Mouse (Mus musculus): Measurements from ENCODE around the gene Yes1. TPM values are rescaled to one million over a fixed set of nuclear protein-coding genes. Genes with fewer than 3 reads are reported as not detected.
A peak's percentile ranks its signal among the peaks of the same experiment; 100 is the strongest.
"Not testable (repeated sequence)": the region's sequence is repeated elsewhere in the genome, so short reads cannot be mapped to it uniquely, and the experiment has no call there.

The Yes1 gene
- 10 to 100 TPM; 42.1 to 52.6 TPM for total RNA-seq (2021)
- long read RNA-seq, experiment 1, full-length matches to known transcripts = 29 of 33 reads
- long read RNA-seq, experiment 1, partial matches to known transcripts = 2 of 33 reads
- long read RNA-seq, experiment 1, other reads (novel, unspliced or antisense) = 2 of 33 reads
- long read RNA-seq, experiment 2, transcript Yes1-205 (12 exons, 2,657 nt) = major isoform, 6 of 10 reads
- long read RNA-seq, experiment 2, partial matches to known transcripts = 0 of 10 reads
- long read RNA-seq, experiment 2, other reads (novel, unspliced or antisense) = 2 of 10 reads

DNA sequence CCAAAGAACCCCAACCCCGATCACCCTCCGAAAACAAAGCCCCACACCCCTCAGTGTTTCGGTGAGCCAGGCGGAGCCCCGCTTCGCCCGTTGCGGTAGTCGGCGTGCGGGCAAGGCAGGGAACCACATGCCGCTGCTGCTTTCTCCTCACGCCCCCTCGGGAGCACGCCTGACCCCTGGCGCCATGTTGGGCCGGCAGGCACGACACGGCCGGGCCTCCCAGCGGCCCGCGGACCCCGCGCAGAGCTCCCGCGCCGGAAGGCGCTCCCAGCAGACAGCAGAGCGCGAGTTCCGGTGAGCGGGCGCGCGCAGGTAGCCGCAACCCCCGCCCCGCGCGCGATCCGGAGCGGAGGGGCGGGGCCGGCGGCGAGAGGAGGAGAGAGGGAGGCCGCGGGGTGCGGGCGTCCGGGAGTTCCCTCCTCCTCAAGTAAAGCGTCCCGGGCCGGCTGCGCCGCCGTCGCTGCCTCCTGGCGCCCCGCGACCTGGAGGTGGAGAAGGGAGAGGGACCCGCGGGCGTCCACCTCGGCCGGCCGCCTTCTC lies at the start of gene Yes1:
Yes1 (plus strand) TSS at position 371 of the 540 bp plus-strand sequence.
- peak; percentile 92 to 95 for DNase-seq

DNA sequence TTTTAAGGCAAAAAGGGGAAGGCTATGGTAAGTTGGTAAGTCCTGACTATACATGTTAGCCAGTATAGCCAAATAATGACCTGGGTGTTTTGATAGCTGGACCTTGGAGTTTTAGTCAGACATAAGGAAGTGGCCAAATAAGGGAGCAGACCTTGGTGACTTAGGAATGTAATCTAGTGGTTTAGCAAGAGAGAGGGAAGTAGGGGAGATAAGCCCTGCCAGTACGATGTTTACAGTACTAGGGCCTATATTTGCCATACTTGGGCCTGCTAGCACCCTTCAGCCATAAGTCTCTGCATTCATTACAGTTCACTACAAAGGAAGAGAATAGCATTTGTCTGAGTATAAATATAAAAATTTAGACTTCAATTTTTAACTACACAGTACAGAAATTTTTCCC lies 46.3 kb upstream of the Yes1 start:
- no peak for DNase-seq

DNA sequence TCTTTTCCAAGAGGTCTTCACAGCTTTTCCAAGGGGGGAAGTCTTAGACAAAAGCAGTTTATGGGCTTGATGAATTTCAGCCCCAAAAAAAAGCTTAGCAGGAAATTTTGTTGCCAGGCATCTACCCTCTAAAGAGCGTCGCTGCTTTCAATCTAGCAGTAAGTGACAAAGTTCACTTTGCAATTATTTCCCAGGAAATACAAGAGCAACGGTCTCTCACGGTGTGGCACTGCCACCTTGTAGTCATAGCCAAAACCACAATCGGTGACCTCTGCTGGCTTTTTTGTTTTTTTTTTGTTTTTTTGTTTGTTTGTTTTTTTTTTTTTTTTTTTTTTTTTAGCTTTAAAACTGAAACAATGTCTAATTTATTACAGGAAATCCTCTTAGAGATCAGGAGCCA lies 39.2 kb upstream of the Yes1 start:
- no peak for DNase-seq

DNA sequence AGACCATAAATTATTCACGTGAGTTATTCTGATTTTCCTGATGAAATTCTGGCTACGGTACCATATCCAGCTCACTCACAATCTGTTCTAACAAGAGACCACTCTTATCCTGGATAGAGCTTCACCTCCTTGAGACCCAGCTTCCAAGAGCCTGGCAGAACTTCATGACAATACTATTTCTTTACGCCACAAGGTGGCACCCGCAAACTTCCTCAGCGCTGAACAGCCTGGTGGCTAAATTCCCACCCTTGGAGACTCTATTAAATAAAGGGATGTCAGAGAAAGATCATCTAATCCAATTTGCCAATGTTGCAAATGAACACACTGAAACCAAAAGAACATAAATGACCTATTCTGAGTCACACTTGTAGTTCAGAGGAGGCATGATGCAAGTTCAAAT lies 22.8 kb upstream of the Yes1 start:
- peak; percentile 61 to 77 for DNase-seq

DNA sequence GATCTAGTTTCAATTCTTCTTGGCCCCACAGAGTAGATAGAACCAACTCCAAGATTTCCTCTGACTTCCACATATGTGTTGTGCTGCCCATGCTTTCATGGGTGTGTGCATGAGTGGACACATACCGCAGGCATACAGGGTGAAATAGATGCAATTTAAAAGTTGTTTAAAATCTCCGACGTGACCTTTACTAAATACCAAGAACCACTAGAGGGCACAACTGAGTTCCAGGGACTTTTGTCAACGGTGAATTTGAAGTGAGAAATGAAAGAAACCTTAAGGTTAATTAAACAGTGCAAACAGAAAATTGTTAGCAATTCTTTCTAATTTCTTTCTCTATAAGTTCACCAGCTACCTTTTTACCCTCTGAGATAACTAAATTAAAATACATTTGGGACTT lies 17.2 kb upstream of the Yes1 start:
- peak in 1 of 2 experiments; percentile 16 for DNase-seq

DNA sequence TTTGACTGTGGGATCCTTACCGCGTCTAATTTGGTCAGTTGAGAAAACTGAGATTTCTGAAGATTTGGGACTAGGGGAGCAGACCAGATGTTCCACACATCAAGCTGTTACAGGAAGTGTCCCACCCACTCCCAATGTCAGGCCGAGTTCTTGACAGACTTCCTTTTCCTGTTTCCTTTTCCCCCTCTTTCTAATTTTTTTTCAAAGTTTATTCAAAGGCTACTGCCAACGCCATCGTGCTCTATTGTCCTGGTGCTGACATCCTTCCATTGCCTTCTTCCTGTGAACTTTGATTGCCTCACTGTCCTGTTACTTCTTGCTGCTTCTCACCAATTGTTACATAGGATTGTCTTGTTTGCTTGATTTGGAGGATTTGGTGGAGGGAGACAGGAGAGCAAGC lies 16.6 kb upstream of the Yes1 start:
- no peak for DNase-seq

DNA sequence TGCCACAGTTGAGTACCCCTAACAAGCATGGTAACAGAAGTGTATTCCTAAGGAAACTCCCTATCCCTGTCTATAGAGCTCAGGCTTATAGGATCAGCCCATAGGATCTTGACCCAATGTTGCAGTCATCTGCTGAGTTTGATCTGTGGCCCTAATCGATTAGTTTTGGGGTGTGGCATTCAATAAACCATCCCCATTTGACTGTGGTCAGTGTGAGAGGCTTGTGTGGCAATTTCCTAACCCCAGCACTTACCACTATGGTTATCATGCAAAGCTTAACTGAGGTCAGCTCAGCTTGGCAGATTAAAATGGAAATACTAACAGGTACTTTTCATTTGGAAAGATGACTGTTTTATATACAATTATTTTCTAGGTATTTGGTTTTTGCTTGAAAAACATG lies 5.1 kb upstream of the Yes1 start:
- DNase-seq = no peak

DNA sequence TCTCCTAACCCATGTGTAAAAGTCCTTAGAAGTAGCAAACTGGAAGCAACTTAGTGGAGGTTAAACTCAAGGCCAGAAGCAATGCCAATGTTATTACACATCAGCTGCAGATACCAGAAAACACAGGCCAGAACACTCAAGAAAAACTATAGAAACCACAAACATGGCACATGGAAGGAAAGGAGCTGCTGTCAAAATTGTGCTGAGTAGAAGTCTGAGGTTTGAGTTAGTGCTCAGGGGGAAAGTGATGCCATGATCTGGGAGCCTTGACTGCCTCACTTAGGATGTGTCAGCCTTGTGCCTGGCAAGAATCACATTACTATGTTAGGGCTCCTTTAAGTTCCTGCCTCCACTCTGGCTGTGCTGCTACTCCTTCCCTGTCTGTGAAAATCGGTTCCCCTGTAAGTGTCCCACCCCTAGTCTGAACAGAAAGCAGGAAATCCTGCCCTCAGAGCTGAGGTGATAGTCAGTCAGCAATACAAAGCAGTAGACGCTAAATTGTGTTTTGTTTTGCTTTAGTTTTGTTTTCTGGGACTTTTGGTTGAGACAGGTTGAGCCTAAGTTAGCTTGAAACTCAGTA lies 3.1 kb upstream of the Yes1 start:
- DNase-seq = peak; percentile 31 to 41

DNA sequence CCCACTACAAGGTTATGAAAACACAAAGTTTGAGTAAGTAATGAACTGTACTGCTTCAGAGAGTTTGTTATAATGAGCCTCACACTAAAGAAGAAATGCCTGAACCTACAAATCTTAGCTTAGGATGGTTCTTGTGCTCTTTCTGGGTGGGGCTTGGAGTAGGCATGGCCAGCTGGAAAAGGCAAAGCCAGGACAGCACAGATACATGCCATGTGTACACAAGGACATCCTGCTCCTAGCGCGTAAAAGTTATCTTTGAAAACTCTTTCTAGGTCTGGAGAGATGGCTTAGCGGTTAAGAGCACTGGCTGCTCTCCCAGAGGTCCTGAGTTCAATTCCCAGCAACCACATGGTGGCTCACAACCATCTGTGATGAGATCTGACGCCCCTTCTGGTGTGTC lies 2.5 kb upstream of the Yes1 start:
- DNase-seq = no peak

DNA sequence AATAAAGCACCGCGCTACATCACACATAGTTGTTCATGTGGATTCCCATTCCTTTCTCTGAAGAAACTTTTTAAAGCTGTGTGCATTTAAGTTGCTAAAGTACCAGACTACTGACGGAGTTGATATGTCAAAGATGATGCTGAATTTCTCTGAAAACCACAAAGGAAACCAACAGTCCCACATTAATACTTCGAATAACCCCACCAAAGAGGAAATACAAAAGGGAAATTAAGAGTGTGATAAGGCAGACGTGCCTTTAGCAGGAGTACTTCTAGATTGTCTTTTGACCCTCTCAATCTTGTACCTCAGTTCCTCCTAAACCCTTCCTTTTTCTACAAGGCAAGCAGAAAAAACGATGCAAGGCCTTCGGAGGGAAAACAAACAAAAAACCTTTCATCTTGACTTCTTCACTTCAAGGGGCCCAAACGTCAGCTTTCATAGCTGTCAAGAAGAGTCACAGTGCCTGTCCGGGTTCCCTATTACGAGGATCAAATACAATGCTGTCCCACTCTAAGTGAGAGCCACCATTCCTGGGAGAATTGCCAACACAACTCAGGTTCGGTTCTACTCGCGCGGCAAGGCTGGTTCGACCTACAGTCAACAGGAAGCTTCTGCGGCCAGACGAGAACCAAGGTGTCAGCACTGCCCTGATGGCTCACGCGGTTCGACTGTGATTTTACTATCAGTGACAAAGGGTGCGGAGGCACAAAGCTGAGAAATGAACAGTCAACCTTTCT lies 739 bp upstream of the Yes1 start:
- DNase-seq = peak; percentile 58 to 60

DNA sequence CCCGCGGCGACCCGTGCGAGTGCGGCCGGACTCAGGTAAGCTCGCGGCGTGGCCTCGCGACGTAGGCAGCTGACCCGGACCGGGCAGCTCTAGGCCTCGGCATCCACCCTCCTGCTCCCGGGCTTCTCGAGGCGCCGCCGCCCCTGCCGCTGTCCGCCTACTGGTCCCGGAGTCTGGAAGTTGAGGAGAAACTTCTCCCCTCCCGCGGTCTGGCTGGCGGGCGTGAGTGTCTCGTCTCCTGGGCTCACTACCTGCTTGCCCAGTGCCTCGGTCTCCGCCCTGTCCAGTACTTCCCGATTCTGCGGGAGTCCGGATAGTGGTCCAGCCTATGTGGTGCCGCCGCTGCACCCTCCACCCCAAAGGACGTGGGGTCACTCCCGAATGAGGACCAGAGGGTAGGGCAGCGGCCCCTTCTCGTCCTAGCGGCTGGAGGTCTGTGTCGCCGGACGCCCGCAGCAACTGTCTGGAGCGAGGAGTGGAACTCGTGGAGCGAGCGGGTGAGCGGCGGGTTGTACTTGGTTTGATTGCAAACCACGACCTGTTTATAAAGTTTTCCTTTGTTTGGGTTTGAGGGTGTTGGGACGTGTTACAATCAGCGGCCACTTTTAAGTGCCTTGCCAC lies 480 bp downstream of the Yes1 start:
- DNase-seq = peak; percentile 55 to 66

DNA sequence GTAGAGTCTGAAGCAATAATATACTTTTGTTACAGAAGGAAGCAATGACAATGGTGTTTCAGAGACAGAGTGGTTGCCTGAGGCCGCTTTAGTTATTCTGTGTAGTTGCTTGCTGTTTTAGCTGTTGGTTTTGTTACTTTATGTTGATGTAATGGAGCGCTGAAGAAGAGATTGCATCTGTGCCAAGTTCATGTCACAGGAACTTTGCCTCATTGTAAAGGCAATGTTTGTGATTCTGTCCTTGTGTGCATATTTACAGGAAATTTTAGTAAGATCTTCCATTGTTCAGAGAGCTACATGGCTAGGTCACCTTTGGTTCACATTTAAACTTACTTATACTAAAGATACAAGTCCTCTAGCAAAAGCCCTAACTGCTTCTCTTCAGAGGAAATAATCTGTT lies 3.3 kb downstream of the Yes1 start:
- no peak for DNase-seq

DNA sequence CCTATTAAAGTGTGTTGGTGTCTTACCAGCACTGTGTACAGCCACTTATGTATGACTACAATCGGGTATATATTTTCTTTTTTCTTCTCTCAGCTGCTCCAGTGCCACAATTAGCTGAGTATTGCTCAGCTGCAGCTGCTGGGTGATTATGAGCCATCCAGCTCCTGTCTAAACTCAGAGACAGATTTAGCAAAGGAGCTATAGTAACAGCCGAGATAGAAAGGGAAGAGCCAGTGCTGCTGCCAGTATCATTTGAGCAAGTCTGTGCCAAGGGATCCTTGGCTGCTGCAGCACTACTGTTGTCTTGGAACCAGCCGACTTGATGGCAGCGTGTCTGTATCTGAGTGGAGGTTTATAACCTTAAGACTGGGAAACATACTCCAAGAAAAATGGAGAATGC lies 3.7 kb downstream of the Yes1 start:
- DNase-seq = peak; percentile 18 to 22

DNA sequence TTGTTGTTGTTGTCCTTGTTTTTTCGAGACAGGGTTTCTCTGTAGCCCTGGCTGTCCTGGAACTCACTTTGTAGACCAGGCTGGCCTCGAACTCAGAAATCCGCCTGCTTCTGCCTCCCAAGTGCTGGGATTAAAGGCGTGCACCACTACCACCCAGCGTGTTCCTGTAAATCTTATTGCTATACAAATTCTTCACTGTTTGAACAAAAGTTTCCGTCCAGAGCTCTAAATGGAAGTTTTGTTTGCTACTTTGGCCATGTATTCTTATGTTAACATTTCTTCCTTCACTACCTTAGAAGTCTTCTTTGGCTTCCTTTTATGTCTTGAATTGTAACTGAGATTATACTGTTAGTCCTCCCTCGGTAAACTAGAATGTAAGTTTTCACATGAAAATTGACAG lies 5.5 kb downstream of the Yes1 start:
- not testable (repeated sequence) for DNase-seq

DNA sequence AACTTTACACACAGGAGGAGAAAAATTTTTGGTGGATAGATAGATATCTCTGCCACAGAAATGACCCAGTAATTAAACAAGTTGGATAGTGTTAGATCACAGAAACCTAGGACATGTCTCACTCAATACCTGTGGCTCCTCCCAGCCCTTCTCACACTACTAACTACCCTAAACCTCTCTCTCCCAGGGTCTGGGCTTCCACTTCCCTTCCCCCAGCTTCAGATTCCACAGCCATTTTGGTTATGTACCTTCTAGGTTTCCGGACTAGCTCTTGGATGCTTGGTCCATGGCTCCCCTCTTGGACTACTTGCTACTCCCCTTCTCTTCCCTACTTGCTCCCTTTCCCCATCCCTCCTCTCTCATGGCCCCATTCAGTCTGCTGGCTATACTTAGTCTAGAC lies 6.9 kb downstream of the Yes1 start:
- no peak for DNase-seq

DNA sequence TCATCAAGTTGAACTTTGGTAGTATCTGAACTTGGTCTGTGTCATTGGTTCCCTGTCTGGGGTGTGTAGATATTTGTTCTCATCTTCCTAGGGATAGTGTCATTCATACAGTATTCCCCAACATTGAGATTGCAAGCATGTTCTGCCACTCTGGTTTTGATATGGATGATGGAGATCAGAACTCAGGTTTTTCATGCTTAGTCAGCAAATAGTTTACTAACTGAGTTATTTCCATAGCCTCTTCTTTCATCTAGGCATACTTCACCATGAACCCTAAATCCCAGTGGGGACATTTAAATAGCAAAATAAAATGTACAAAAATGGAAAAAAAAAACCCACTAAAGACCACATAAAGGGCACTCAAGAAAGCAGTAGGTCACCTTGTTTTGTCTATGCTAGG lies 12.7 kb downstream of the Yes1 start:
- DNase-seq = no peak

DNA sequence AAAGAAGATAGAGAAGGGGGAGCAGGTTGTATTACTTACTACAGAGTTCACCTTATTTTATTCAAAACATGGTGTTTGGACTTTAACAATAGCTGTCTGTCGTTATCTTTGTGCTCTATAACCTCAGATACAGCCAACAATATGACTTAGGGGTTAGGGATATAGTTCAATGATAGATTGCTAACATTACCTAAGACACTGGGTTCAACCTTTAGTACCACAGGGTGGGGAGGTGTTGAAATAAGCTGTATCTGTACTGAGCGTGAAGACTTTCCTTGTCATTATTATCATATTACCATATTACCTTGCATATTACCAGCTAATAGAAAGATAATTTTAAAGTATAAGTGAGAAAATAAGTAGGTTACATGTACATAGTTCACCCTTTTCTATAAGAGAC lies 13.8 kb downstream of the Yes1 start:
- no peak for DNase-seq

DNA sequence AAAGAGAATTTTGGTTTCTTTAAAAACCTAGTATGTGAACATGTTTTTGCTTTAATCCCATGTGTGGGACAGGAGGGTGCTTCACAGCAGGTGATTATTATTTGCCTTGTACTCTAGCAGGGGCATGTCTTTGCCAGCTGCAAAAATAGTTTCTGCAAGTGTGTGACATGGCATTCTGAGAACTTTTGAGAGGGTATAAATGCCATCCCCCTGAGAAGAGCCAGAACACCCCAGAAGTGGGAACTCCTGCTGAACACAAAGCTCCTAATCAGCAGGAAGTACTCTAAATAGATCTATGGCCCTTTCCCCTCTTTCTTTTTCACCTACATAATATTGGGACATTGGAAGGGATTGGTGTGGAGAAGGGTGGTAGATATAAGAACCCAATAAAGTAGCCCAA lies 22.2 kb downstream of the Yes1 start:
- DNase-seq = no peak

DNA sequence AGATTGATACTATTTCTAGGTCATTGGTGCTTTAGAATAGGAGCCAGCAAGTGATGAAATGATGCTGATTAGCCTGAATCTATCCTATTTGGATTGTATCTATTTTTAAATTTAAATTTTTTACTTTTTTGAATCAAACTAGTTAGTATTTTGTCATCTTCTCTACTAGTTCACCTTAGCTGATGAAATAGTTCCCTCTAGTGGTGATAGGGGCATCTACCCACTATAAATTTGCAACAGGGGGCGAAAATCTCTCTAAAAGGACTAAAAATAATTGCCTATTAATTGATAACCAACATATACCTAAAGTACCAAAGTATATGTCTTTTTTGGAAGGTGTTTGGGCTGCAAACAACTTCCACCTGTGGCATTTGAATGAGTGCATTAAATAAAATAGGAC lies 46.4 kb downstream of the Yes1 start:
- no peak for DNase-seq

DNA sequence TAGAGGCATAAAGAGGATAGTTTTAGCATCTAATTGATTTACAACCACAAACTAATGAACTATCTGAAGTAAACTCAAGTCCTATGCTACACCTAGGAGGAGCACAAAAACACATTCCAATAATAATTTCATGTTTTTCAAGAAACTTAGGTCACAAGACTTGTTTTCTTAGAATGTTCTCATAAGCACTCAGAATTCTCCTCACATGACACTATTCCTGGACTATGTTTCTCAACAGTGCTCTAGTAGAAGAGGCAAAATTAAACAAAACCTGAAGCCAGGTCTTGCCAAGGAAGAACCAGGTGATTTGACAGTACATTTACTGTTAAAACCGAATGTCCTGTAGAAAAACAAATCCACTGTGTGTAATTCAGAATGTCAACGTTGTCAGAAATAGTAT lies 71.5 kb downstream of the Yes1 start:
- DNase-seq = no peak

DNA sequence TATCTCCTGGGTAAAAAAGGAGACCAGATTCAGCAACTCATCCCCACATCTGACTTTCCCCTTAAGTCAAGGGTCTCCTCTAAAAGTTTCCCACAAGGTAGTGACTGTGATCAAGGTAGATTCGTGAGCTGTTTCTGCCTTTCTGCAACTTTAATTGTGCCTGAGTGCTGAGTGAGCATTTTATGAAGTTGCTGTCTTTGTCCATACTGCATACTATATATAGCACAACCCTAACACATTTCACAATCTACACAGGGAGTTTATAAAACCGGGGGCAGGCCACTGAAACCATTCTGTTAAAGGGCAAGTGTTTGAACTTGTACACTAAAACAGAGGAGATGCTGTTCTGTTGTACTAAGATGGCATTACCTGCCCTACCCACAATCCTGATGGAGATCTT lies 82.4 kb downstream of the Yes1 start:
- DNase-seq = no peak

DNA sequence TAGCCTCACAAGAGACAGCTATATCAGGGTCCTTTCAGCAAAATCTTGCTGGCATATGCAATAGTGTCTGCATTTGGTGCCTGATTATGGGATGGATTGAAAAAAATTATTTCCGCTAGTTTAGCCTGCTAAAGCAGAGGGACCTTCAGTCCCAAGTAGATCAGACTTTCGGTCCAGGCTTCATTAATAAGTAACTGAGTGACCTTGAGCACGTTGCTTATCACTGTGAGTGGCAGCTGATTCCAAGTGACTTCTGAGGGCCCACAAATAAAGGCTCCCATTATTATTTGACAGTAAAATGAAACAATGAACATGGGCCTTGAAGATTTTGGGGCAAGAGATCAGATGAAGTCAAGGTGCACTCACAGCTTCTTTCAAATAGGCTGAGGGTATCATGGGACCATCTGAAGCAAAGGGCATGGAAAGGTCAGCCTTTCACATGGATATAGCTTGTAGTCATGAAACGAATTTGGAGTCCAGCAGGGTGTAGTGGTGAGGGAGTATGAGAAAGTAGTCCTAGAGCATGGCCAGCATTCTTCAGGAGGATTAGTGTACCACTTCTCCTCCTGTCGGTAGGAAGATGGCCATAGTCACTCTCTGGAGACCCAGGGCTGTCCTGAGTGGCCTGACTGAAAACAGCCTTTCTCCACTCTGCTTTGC lies 86.4 kb downstream of the Yes1 start:
- DNase-seq = no peak

Measured in adrenal gland, postnatal 36 days (tissue).